Mouse (Mus musculus): ENCODE measurements at regions not wholly inside any gene's neighbourhood (a gene's known extent, or its start where the extent isn't known, plus 50 kb on each side); places are given as distances from the start of the nearest gene placed in this dataset.

- ATAC-seq = no peak
- H3K4me2 ChIP-seq = peak overlapping the region; percentile 39
- peaks cover 13% of the 10 kb centered on the region; the same call in 1 of the 2 replicates for H3K27me3 ChIP-seq (replicated peaks)
- H3K4me1 ChIP-seq = 0 out of 2 replicates have a peak, but pooled peaks cover 2% of the 10 kb centered on the region
- H3K4me3 ChIP-seq = no peak overlapping the region
- 13% methylated on average over 7 of the region's 7 CpGs for WGBS (ENCODE audit: insufficient replicate concordance)
- no peaks in the 10 kb centered on the region for H3K9me3 ChIP-seq (replicated peaks)
- no peaks in the 10 kb centered on the region for H3K36me3 ChIP-seq
- no peak overlapping the region for H3K27ac ChIP-seq
- H3K9ac ChIP-seq = no peak overlapping the region
Measured at GRCm38 (mm10) chr8:107824096-107824495, 118.3 kb upstream of the Zfhx3 start.

- ATAC-seq = no peak
- Histone ChIP-seq H3K4me2 (peak overlapping the region; percentile 39), H3K9ac (no peak overlapping the region), H3K27ac (no peak overlapping the region), H3K9me3 (replicated peaks) (no peaks in the 10 kb centered on the region), H3K36me3 (no peaks in the 10 kb centered on the region), H3K27me3 (replicated peaks) (peaks cover 13% of the 10 kb centered on the region; the same call in 1 of the 2 replicates), H3K4me3 (no peak overlapping the region), H3K4me1 (0 out of 2 replicates have a peak, but pooled peaks cover 2% of the 10 kb centered on the region)
- 4% methylated on average over 14 of the region's 14 CpGs for WGBS (ENCODE audit: insufficient replicate concordance)
Measured at GRCm38 (mm10) chr8:107824640-107825039, 117.8 kb upstream of the Zfhx3 start.

GRCm38 (mm10) chr8:107827500-107828125, 114.8 kb upstream of the Zfhx3 start:
- no peak overlapping the region for H3K4me2 ChIP-seq
- no peak overlapping the region for H3K4me3 ChIP-seq
- no peak for ATAC-seq
- peaks cover 13% of the 10 kb centered on the region; the same call in 1 of the 2 replicates for H3K27me3 ChIP-seq (replicated peaks)
- H3K4me1 ChIP-seq = 0 out of 2 replicates have a peak, but pooled peaks cover 2% of the 10 kb centered on the region
- no peaks in the 10 kb centered on the region for H3K9me3 ChIP-seq (replicated peaks)
- H3K9ac ChIP-seq = no peak overlapping the region
- no peak overlapping the region for H3K27ac ChIP-seq
- WGBS (ENCODE audit: insufficient replicate concordance) = 74% methylated on average over 17 of the region's 17 CpGs
- no peaks in the 10 kb centered on the region for H3K36me3 ChIP-seq

GRCm38 (mm10) chr8:107828541-107828940, 113.9 kb upstream of the Zfhx3 start:
- Histone ChIP-seq H3K4me1 (0 out of 2 replicates have a peak, but pooled peaks cover 2% of the 10 kb centered on the region), H3K9ac (no peak overlapping the region), H3K27ac (no peak overlapping the region), H3K9me3 (replicated peaks) (no peaks in the 10 kb centered on the region), H3K4me2 (no peak overlapping the region), H3K27me3 (replicated peaks) (peaks cover 13% of the 10 kb centered on the region; the same call in 1 of the 2 replicates), H3K36me3 (no peaks in the 10 kb centered on the region), H3K4me3 (no peak overlapping the region)
- whole genome bisulfite sequencing (ENCODE audit: insufficient replicate concordance) = 69% methylated on average over 5 of the region's 5 CpGs
- no peak for ATAC-seq

- Histone ChIP-seq H3K4me2 (no peak overlapping the region), H3K27ac (no peak overlapping the region), H3K9ac (no peak overlapping the region), H3K36me3 (no peaks in the 10 kb centered on the region), H3K9me3 (replicated peaks) (no peaks in the 10 kb centered on the region), H3K4me3 (no peak overlapping the region), H3K4me1 (no peaks in the 10 kb centered on the region), H3K27me3 (replicated peaks) (no peaks in the 10 kb centered on the region)
- no peak for ATAC-seq
- 73% methylated on average over 10 of the region's 10 CpGs for WGBS (ENCODE audit: insufficient replicate concordance)
Measured at GRCm38 (mm10) chr8:107833481-107833880, 109.0 kb upstream of the Zfhx3 start.

- ATAC-seq = no peak
- Histone ChIP-seq H3K4me1 (no peaks in the 10 kb centered on the region), H3K27ac (no peak overlapping the region), H3K4me2 (no peak overlapping the region), H3K27me3 (replicated peaks) (no peaks in the 10 kb centered on the region), H3K4me3 (no peak overlapping the region), H3K9ac (no peak overlapping the region), H3K9me3 (replicated peaks) (no peaks in the 10 kb centered on the region), H3K36me3 (no peaks in the 10 kb centered on the region)
- 71% methylated on average over 3 of the region's 3 CpGs for WGBS (ENCODE audit: insufficient replicate concordance)
Measured at GRCm38 (mm10) chr8:107846141-107846540, 96.3 kb upstream of the Zfhx3 start.

GRCm38 (mm10) chr8:107851236-107852043, 91.0 kb upstream of the Zfhx3 start:
- Histone ChIP-seq H3K27me3 (replicated peaks) (no peaks in the 10 kb centered on the region), H3K9me3 (replicated peaks) (no peaks in the 10 kb centered on the region), H3K36me3 (no peaks in the 10 kb centered on the region), H3K4me3 (no peak overlapping the region), H3K27ac (no peak overlapping the region), H3K9ac (no peak overlapping the region), H3K4me2 (no peak overlapping the region), H3K4me1 (no peaks in the 10 kb centered on the region)
- WGBS (ENCODE audit: insufficient replicate concordance) = 70% methylated on average over 17 of the region's 17 CpGs
- no peak for ATAC-seq

- Histone ChIP-seq H3K4me1 (no peaks in the 10 kb centered on the region), H3K4me2 (no peak overlapping the region), H3K9ac (no peak overlapping the region), H3K27me3 (replicated peaks) (no peaks in the 10 kb centered on the region), H3K36me3 (no peaks in the 10 kb centered on the region), H3K27ac (no peak overlapping the region), H3K4me3 (no peak overlapping the region), H3K9me3 (replicated peaks) (no peaks in the 10 kb centered on the region)
- no peak for ATAC-seq
- WGBS (ENCODE audit: insufficient replicate concordance) = 81% methylated on average over 4 of the region's 4 CpGs
Measured at GRCm38 (mm10) chr8:107859770-107860169, 82.7 kb upstream of the Zfhx3 start.

GRCm38 (mm10) chr8:107860251-107860650, 82.2 kb upstream of the Zfhx3 start:
- H3K9me3 ChIP-seq (replicated peaks) = no peaks in the 10 kb centered on the region
- H3K36me3 ChIP-seq = no peaks in the 10 kb centered on the region
- 66% methylated on average over 4 of the region's 4 CpGs for WGBS (ENCODE audit: insufficient replicate concordance)
- no peak overlapping the region for H3K4me2 ChIP-seq
- no peak overlapping the region for H3K27ac ChIP-seq
- no peaks in the 10 kb centered on the region for H3K4me1 ChIP-seq
- H3K9ac ChIP-seq = no peak overlapping the region
- no peak overlapping the region for H3K4me3 ChIP-seq
- no peaks in the 10 kb centered on the region for H3K27me3 ChIP-seq (replicated peaks)
- ATAC-seq = no peak

GRCm38 (mm10) chr8:107864802-107865651, 77.4 kb upstream of the Zfhx3 start:
- Histone ChIP-seq H3K4me2 (no peak overlapping the region), H3K27me3 (replicated peaks) (no peaks in the 10 kb centered on the region), H3K4me3 (no peak overlapping the region), H3K36me3 (no peaks in the 10 kb centered on the region), H3K9me3 (replicated peaks) (no peaks in the 10 kb centered on the region), H3K27ac (no peak overlapping the region), H3K9ac (no peak overlapping the region), H3K4me1 (no peaks in the 10 kb centered on the region)
- ATAC-seq = no peak
- WGBS (ENCODE audit: insufficient replicate concordance) = 48% methylated on average over 14 of the region's 14 CpGs

GRCm38 (mm10) chr8:107865744-107866143, 76.7 kb upstream of the Zfhx3 start:
- no peak for ATAC-seq
- Histone ChIP-seq H3K4me2 (no peak overlapping the region), H3K9ac (no peak overlapping the region), H3K27ac (no peak overlapping the region), H3K4me1 (no peaks in the 10 kb centered on the region), H3K27me3 (replicated peaks) (no peaks in the 10 kb centered on the region), H3K9me3 (replicated peaks) (no peaks in the 10 kb centered on the region), H3K4me3 (no peak overlapping the region), H3K36me3 (no peaks in the 10 kb centered on the region)
- WGBS (ENCODE audit: insufficient replicate concordance) = 75% methylated on average over 4 of the region's 4 CpGs

GRCm38 (mm10) chr8:107871718-107872117, 70.7 kb upstream of the Zfhx3 start:
- Histone ChIP-seq H3K4me2 (no peak overlapping the region), H3K4me3 (no peak overlapping the region), H3K27me3 (replicated peaks) (no peaks in the 10 kb centered on the region), H3K9me3 (replicated peaks) (no peaks in the 10 kb centered on the region), H3K36me3 (no peaks in the 10 kb centered on the region), H3K4me1 (no peaks in the 10 kb centered on the region), H3K27ac (no peak overlapping the region), H3K9ac (no peak overlapping the region)
- no peak for ATAC-seq
- WGBS (ENCODE audit: insufficient replicate concordance) = 58% methylated on average over 15 of the region's 15 CpGs
